Mouse (Mus musculus): ENCODE results near the gene Dock2.

The Dock2 gene

GRCm38 (mm10) chr11:34527238-34527637 lies 256.5 kb downstream of the Dock2 start:
- DNase-seq (ENCODE audit: low spot score) = no peak

GRCm38 (mm10) chr11:34525096-34525891 lies 258.4 kb downstream of the Dock2 start:
- no peak for DNase-seq (ENCODE audit: low spot score)

- DNase-seq (ENCODE audit: low spot score) = no peak
Observed at GRCm38 (mm10) chr11:34524586-34524985, 259.1 kb downstream of the Dock2 start.

- no peak for DNase-seq (ENCODE audit: low spot score)
Observed at GRCm38 (mm10) chr11:34518566-34518965, 265.1 kb downstream of the Dock2 start.

- DNase-seq (ENCODE audit: low spot score) = no peak
Observed at GRCm38 (mm10) chr11:34516971-34517370, 266.7 kb downstream of the Dock2 start.

- no peak for DNase-seq (ENCODE audit: low spot score)
Observed at GRCm38 (mm10) chr11:34515301-34515700, 268.4 kb downstream of the Dock2 start.

- no peak for DNase-seq (ENCODE audit: low spot score)
Observed at GRCm38 (mm10) chr11:34506390-34506789, 277.3 kb downstream of the Dock2 start.

- no peak for DNase-seq (ENCODE audit: low spot score)
Observed at GRCm38 (mm10) chr11:34499663-34500062, 284.0 kb downstream of the Dock2 start.

GRCm38 (mm10) chr11:34494682-34495081 lies 289.0 kb downstream of the Dock2 start:
- DNase-seq (ENCODE audit: low spot score) = no peak

- no peak for DNase-seq (ENCODE audit: low spot score)
Observed at GRCm38 (mm10) chr11:34492986-34493385, 290.7 kb downstream of the Dock2 start.

- no peak for DNase-seq (ENCODE audit: low spot score)
Observed at GRCm38 (mm10) chr11:34492223-34492622, 291.5 kb downstream of the Dock2 start.

- no peak for DNase-seq (ENCODE audit: low spot score)
Observed at GRCm38 (mm10) chr11:34489548-34489947, 294.1 kb downstream of the Dock2 start.

GRCm38 (mm10) chr11:34479301-34479700 lies 304.4 kb downstream of the Dock2 start:
- DNase-seq (ENCODE audit: low spot score) = no peak

- DNase-seq (ENCODE audit: low spot score) = no peak
Observed at GRCm38 (mm10) chr11:34469792-34470191, 313.9 kb downstream of the Dock2 start.

GRCm38 (mm10) chr11:34468571-34468970 lies 315.1 kb downstream of the Dock2 start:
- no peak for DNase-seq (ENCODE audit: low spot score)

- no peak for DNase-seq (ENCODE audit: low spot score)
Observed at GRCm38 (mm10) chr11:34467056-34467455, 316.6 kb downstream of the Dock2 start.

GRCm38 (mm10) chr11:34449944-34450343 lies 333.7 kb downstream of the Dock2 start:
- no peak for DNase-seq (ENCODE audit: low spot score)

GRCm38 (mm10) chr11:34447891-34448290 lies 335.8 kb downstream of the Dock2 start:
- DNase-seq (ENCODE audit: low spot score) = no peak

- no peak for DNase-seq (ENCODE audit: low spot score)
Observed at GRCm38 (mm10) chr11:34438429-34438828, 345.3 kb downstream of the Dock2 start.

GRCm38 (mm10) chr11:34437446-34437845 lies 346.2 kb downstream of the Dock2 start:
- no peak for DNase-seq (ENCODE audit: low spot score)

GRCm38 (mm10) chr11:34431978-34432377 lies 351.7 kb downstream of the Dock2 start:
- no peak for DNase-seq (ENCODE audit: low spot score)

- DNase-seq (ENCODE audit: low spot score) = no peak
Observed at GRCm38 (mm10) chr11:34431371-34431770, 352.3 kb downstream of the Dock2 start.

- no peak for DNase-seq (ENCODE audit: low spot score)
Observed at GRCm38 (mm10) chr11:34430940-34431339, 352.8 kb downstream of the Dock2 start.

GRCm38 (mm10) chr11:34427212-34427611 lies 356.5 kb downstream of the Dock2 start:
- no peak for DNase-seq (ENCODE audit: low spot score)

Data from ovary, postnatal 36 days (tissue).